In the genomic region with DNA sequence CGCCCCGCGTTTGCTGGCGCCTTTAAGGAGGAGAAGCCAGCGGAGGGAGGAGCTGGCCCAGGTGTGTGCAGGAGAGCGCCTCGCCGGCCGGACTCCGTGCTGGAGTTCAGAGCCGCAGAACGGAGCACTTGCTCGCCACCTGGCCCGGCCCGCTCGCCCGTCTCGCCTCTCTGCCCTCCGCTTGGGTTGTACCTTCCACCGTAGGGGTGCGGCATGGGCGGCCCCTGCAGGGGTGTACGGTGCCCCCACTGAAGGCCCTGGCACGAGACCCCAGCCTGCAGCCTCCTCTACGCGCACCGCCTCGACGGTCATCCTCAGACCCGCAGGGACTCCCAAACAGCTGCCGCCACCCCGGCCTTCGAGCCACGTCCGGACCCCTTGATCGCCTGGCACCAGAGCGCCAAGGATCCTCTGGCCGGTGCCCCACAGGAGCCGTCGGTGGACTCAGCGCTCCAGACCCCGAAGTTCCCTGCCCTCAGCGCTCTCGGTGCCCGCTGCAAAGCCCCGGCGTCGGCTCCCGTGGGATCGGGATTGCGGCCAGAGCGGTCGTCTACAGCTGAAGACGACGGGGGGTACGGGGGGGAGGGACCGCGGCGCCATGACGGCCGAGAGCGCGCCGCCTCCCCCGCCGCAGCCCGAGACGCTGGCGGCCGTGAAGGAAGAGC, we compare ENCODE assay signal across 9 mouse cellular contexts. TPM values are rescaled to one million over a fixed set of nuclear protein-coding genes. Genes with fewer than 3 reads are reported as not detected.
A peak's percentile ranks its signal among the peaks of the same experiment; 100 is the strongest.
DNase-seq lines count a peak whose midpoint lies in the region; ATAC-seq lines count a peak whose summit lies in the region.
"Had no signal": no experiment of that assay in that cellular context is flagged by ENCODE, and none has a peak within 500 bp of the region (broad histone marks: within the 10 kb centered on the region; RNA-seq: fewer than 3 reads in every experiment).

A gene (plus strand): TSS at position 14 of the 665 bp plus-strand sequence.

- WGBS in embryonic facial prominence, embryonic 13.5 days: 1% methylated on average over 64 of the region's 70 CpGs
- under 1% methylated on average over 64 of the region's 70 CpGs for WGBS in intestine, embryonic 16.5 days
- 1% methylated on average over 64 of the region's 70 CpGs for WGBS in neural tube, embryonic 13.5 days

- H3K27me3 ChIP-seq in embryonic facial prominence, embryonic 13.5 days: peaks cover 99% of the 10 kb centered on the region
- H3K27me3 ChIP-seq in intestine, embryonic 16.5 days (replicated peaks; ENCODE audit: control insufficient read depth, insufficient read depth, low read length): peaks cover 94% of the 10 kb centered on the region
- peaks cover 99% of the 10 kb centered on the region for H3K27me3 ChIP-seq in neural tube, embryonic 13.5 days

- H3K9ac ChIP-seq in embryonic facial prominence, embryonic 13.5 days: peak within 1 kb of the TSS; percentile 32; the same call in 1 of the 2 replicates
- no peak within 1 kb of the TSS for H3K9ac ChIP-seq in intestine, embryonic 16.5 days (ENCODE audit: low read depth, low read length)
- H3K9ac ChIP-seq in neural tube, embryonic 13.5 days: no peak within 1 kb of the TSS

- H3K9me3 ChIP-seq in embryonic facial prominence, embryonic 13.5 days: no peaks in the 10 kb centered on the region
- no peaks in the 10 kb centered on the region for H3K9me3 ChIP-seq in intestine, embryonic 16.5 days (ENCODE audit: control insufficient read depth, low read length)
- H3K9me3 ChIP-seq in neural tube, embryonic 13.5 days: no peaks in the 10 kb centered on the region

- ATAC-seq in embryonic facial prominence, embryonic 13.5 days (ENCODE audit: insufficient number of reproducible peaks, insufficient read depth, low FRiP score, low TSS enrichment, low read depth): peak; percentile 38; the same call in 1 of the 2 replicates
- peak; percentile 26; the same call in 1 of the 2 replicates for ATAC-seq in intestine, embryonic 16.5 days
- 0 out of 2 replicates have a peak, but pooled peaks have one; percentile 13 for ATAC-seq in neural tube, embryonic 13.5 days (ENCODE audit: low read depth)
- ATAC-seq in megakaryocyte progenitor cell, adult 5-6 weeks (replicated peaks; ENCODE audit: poor library complexity): no peak

- peak; percentile 20 for DNase-seq in kidney, postnatal 10 days
- no peak for DNase-seq in kidney, adult 18-20 months
- no peak for DNase-seq in left cerebral cortex, adult 9 months (ENCODE audit: low spot score in 2 of 2)
- DNase-seq in layer of hippocampus, postnatal 36 days: no peak

- H3K27ac ChIP-seq in embryonic facial prominence, embryonic 13.5 days: no peak within 1 kb of the TSS
- no peak within 1 kb of the TSS for H3K27ac ChIP-seq in intestine, embryonic 16.5 days (ENCODE audit: low read length)
- no peak within 1 kb of the TSS for H3K27ac ChIP-seq in neural tube, embryonic 13.5 days (replicated peaks)

- H3K36me3 ChIP-seq in embryonic facial prominence, embryonic 13.5 days: no peaks in the 10 kb centered on the region
- no peaks in the 10 kb centered on the region for H3K36me3 ChIP-seq in intestine, embryonic 16.5 days (ENCODE audit: control insufficient read depth, insufficient read depth, low read length)
- H3K36me3 ChIP-seq in neural tube, embryonic 13.5 days: no peaks in the 10 kb centered on the region

- peak within 1 kb of the TSS; percentile 58 for H3K4me2 ChIP-seq in embryonic facial prominence, embryonic 13.5 days
- peak within 1 kb of the TSS; percentile 65 for H3K4me2 ChIP-seq in intestine, embryonic 16.5 days (ENCODE audit: low read depth, low read length)
- H3K4me2 ChIP-seq in neural tube, embryonic 13.5 days: peak within 1 kb of the TSS; percentile 49

- peaks cover 30% of the 10 kb centered on the region for H3K4me1 ChIP-seq in embryonic facial prominence, embryonic 13.5 days
- peaks cover 16% of the 10 kb centered on the region; the same call in 1 of the 2 replicates for H3K4me1 ChIP-seq in intestine, embryonic 16.5 days (ENCODE audit: control insufficient read depth, insufficient read depth, low read length)
- H3K4me1 ChIP-seq in neural tube, embryonic 13.5 days (replicated peaks): peaks cover 22% of the 10 kb centered on the region

- H3K4me3 ChIP-seq in embryonic facial prominence, embryonic 13.5 days: peak within 1 kb of the TSS; percentile 44
- H3K4me3 ChIP-seq in intestine, embryonic 16.5 days (ENCODE audit: low read length): peak within 1 kb of the TSS; percentile 47
- peak within 1 kb of the TSS; percentile 37 for H3K4me3 ChIP-seq in neural tube, embryonic 13.5 days

RNA-seq across cellular contexts. Expression of the gene that starts here (rescaled TPM):
- 0.81 and 0.91 TPM in 2 replicates for polyA plus RNA-seq in embryonic facial prominence, embryonic 13.5 days (2015; fragmentation: Nextera tagmentation; extraction: Ambion mirVana)
- polyA plus RNA-seq in intestine, embryonic 16.5 days (2015; fragmentation: Nextera tagmentation; extraction: Ambion mirVana): not detected in 2 replicates
- polyA plus RNA-seq in neural tube, embryonic 13.5 days (2015; fragmentation: Nextera tagmentation; extraction: Ambion mirVana): not detected in 2 replicates
- total RNA-seq in megakaryocyte progenitor cell, adult 5-6 weeks (2015): not detected in 2 replicates
- total RNA-seq in megakaryocyte progenitor cell, adult 5-6 weeks (2017): not detected in 2 replicates
- not detected for total RNA-seq in layer of hippocampus, postnatal 36 days (2021)
- total RNA-seq: hematopoietic stem cell, adult 5-6 weeks had no signal

Comparison
In these comparisons a context has a peak if more than half of its experiments do, and no peak if none do; other contexts are left out.
1. Peak in ATAC-seq, H3K4me3 ChIP-seq, H3K9ac ChIP-seq and H3K4me2 ChIP-seq in embryonic facial prominence, embryonic 13.5 days; RNA of the gene not detected or under 1 TPM.
2. Peak in ATAC-seq, H3K4me3 ChIP-seq and H3K4me2 ChIP-seq in intestine, embryonic 16.5 days; RNA of the gene not detected or under 1 TPM.
3. Peak in ATAC-seq, H3K4me3 ChIP-seq and H3K4me2 ChIP-seq in neural tube, embryonic 13.5 days; RNA of the gene not detected or under 1 TPM.